Mouse (Mus musculus): Measurements from ENCODE around the gene Tctn1. TPM values are rescaled to one million over a fixed set of nuclear protein-coding genes. Genes with fewer than 3 reads are reported as not detected.

Tctn1 gene
- polyA plus RNA-seq, 1 experiment = 41.4 TPM

- Histone ChIP-seq H3K36me3 (ENCODE audit: control insufficient read depth, insufficient read depth, low read length) (peaks cover 10% of the 10 kb centered on the region), H3K4me1 (replicated peaks; ENCODE audit: control insufficient read depth, insufficient read depth, low read length) (peaks cover 34% of the 10 kb centered on the region), H3K27ac (ENCODE audit: control insufficient read depth, insufficient read depth, low read length) (no peak overlapping the region), H3K4me3 (ENCODE audit: control insufficient read depth, insufficient read depth, low read length) (no peak overlapping the region), H3K27me3 (ENCODE audit: control insufficient read depth, insufficient read depth, low read length) (no peaks in the 10 kb centered on the region)
- no peak for TF ChIP-seq POLR2A (IDR thresholded peaks at IDR 0.05; ENCODE audit: control insufficient read depth, extremely low read depth, insufficient read depth, low read length, poor library complexity)
- no peak for TF ChIP-seq CTCF (IDR thresholded peaks at IDR 0.05; ENCODE audit: borderline replicate concordance, control insufficient read depth, extremely low read depth, insufficient read depth, low read length, poor library complexity)
- WGBS = 94% methylated on average over 7 of the region's 7 CpGs
- no peak for DNase-seq
Observed at GRCm38 (mm10) chr5:122305472-122305871, 41.2 kb upstream of the Tctn1 start.

GRCm38 (mm10) chr5:122304541-122304940 lies 40.3 kb upstream of the Tctn1 start:
- no peak overlapping the region for H3K4me3 ChIP-seq (ENCODE audit: control insufficient read depth, insufficient read depth, low read length)
- DNase-seq = no peak
- 86% methylated on average over 6 of the region's 6 CpGs for WGBS
- H3K4me1 ChIP-seq (replicated peaks; ENCODE audit: control insufficient read depth, insufficient read depth, low read length) = peaks cover 38% of the 10 kb centered on the region
- TF ChIP-seq CTCF (IDR thresholded peaks at IDR 0.05; ENCODE audit: borderline replicate concordance, control insufficient read depth, extremely low read depth, insufficient read depth, low read length, poor library complexity) (no peak), POLR2A (IDR thresholded peaks at IDR 0.05; ENCODE audit: control insufficient read depth, extremely low read depth, insufficient read depth, low read length, poor library complexity) (no peak)
- peaks cover 10% of the 10 kb centered on the region for H3K36me3 ChIP-seq (ENCODE audit: control insufficient read depth, insufficient read depth, low read length)
- no peaks in the 10 kb centered on the region for H3K27me3 ChIP-seq (ENCODE audit: control insufficient read depth, insufficient read depth, low read length)
- H3K27ac ChIP-seq (ENCODE audit: control insufficient read depth, insufficient read depth, low read length) = peak overlapping the region; percentile 30; the same call in 1 of the 2 replicates

- TF ChIP-seq CTCF (IDR thresholded peaks at IDR 0.05; ENCODE audit: borderline replicate concordance, control insufficient read depth, extremely low read depth, insufficient read depth, low read length, poor library complexity) (no peak), POLR2A (IDR thresholded peaks at IDR 0.05; ENCODE audit: control insufficient read depth, extremely low read depth, insufficient read depth, low read length, poor library complexity) (no peak)
- no peak for DNase-seq
- Histone ChIP-seq H3K36me3 (ENCODE audit: control insufficient read depth, insufficient read depth, low read length) (peaks cover 10% of the 10 kb centered on the region), H3K27me3 (ENCODE audit: control insufficient read depth, insufficient read depth, low read length) (no peaks in the 10 kb centered on the region), H3K4me1 (replicated peaks; ENCODE audit: control insufficient read depth, insufficient read depth, low read length) (peaks cover 36% of the 10 kb centered on the region), H3K4me3 (ENCODE audit: control insufficient read depth, insufficient read depth, low read length) (no peak overlapping the region), H3K27ac (ENCODE audit: control insufficient read depth, insufficient read depth, low read length) (peak overlapping the region; percentile 30; the same call in 1 of the 2 replicates)
- WGBS = 93% methylated on average over 7 of the region's 7 CpGs
Observed at GRCm38 (mm10) chr5:122303937-122304336, 39.7 kb upstream of the Tctn1 start.

GRCm38 (mm10) chr5:122302810-122303745 lies 38.8 kb upstream of the Tctn1 start:
- Histone ChIP-seq H3K36me3 (ENCODE audit: control insufficient read depth, insufficient read depth, low read length) (peaks cover 1% of the 10 kb centered on the region), H3K27ac (ENCODE audit: control insufficient read depth, insufficient read depth, low read length) (no peak overlapping the region), H3K27me3 (ENCODE audit: control insufficient read depth, insufficient read depth, low read length) (no peaks in the 10 kb centered on the region), H3K4me3 (ENCODE audit: control insufficient read depth, insufficient read depth, low read length) (no peak overlapping the region), H3K4me1 (replicated peaks; ENCODE audit: control insufficient read depth, insufficient read depth, low read length) (peaks cover 36% of the 10 kb centered on the region)
- 84% methylated on average over 17 of the region's 17 CpGs for WGBS
- TF ChIP-seq POLR2A (IDR thresholded peaks at IDR 0.05; ENCODE audit: control insufficient read depth, extremely low read depth, insufficient read depth, low read length, poor library complexity) = no peak
- no peak for TF ChIP-seq CTCF (IDR thresholded peaks at IDR 0.05; ENCODE audit: borderline replicate concordance, control insufficient read depth, extremely low read depth, insufficient read depth, low read length, poor library complexity)
- no peak for DNase-seq

- no peak for DNase-seq
- TF ChIP-seq CTCF (IDR thresholded peaks at IDR 0.05; ENCODE audit: borderline replicate concordance, control insufficient read depth, extremely low read depth, insufficient read depth, low read length, poor library complexity) (no peak), POLR2A (IDR thresholded peaks at IDR 0.05; ENCODE audit: control insufficient read depth, extremely low read depth, insufficient read depth, low read length, poor library complexity) (no peak)
- Histone ChIP-seq H3K4me3 (ENCODE audit: control insufficient read depth, insufficient read depth, low read length) (no peak overlapping the region), H3K4me1 (replicated peaks; ENCODE audit: control insufficient read depth, insufficient read depth, low read length) (peaks cover 38% of the 10 kb centered on the region), H3K27ac (ENCODE audit: control insufficient read depth, insufficient read depth, low read length) (no peak overlapping the region), H3K36me3 (ENCODE audit: control insufficient read depth, insufficient read depth, low read length) (no peaks in the 10 kb centered on the region), H3K27me3 (ENCODE audit: control insufficient read depth, insufficient read depth, low read length) (no peaks in the 10 kb centered on the region)
- WGBS = 92% methylated on average over 6 of the region's 6 CpGs
Observed at GRCm38 (mm10) chr5:122300071-122300518, 35.8 kb upstream of the Tctn1 start.

- H3K4me3 ChIP-seq (ENCODE audit: control insufficient read depth, insufficient read depth, low read length) = no peak overlapping the region
- DNase-seq = peak; percentile 34
- H3K4me1 ChIP-seq (replicated peaks; ENCODE audit: control insufficient read depth, insufficient read depth, low read length) = peaks cover 58% of the 10 kb centered on the region
- WGBS = 67% methylated on average over 14 of the region's 14 CpGs
- H3K27ac ChIP-seq (ENCODE audit: control insufficient read depth, insufficient read depth, low read length) = peak overlapping the region; percentile 71
- H3K36me3 ChIP-seq (ENCODE audit: control insufficient read depth, insufficient read depth, low read length) = no peaks in the 10 kb centered on the region
- no peak for TF ChIP-seq CTCF (IDR thresholded peaks at IDR 0.05; ENCODE audit: borderline replicate concordance, control insufficient read depth, extremely low read depth, insufficient read depth, low read length, poor library complexity)
- TF ChIP-seq POLR2A (IDR thresholded peaks at IDR 0.05; ENCODE audit: control insufficient read depth, extremely low read depth, insufficient read depth, low read length, poor library complexity) = 0 out of 2 replicates have a peak, but pooled peaks have one; percentile 11
- H3K27me3 ChIP-seq (ENCODE audit: control insufficient read depth, insufficient read depth, low read length) = no peaks in the 10 kb centered on the region
Observed at GRCm38 (mm10) chr5:122295113-122295935, 31.1 kb upstream of the Tctn1 start.

Data from thymus, adult 2 months (tissue).